Mouse (Mus musculus) lung, adult 2 months (tissue): ENCODE measurements around the gene Pspc1.

Experiments
- CTCF ChIP-seq: fragments of 200-500 bp; IDR thresholded peaks from 2 replicates; pipeline ENCODE4 v1.5.1; 2011; ENCODE audit warnings: mild to moderate bottlenecking, low read length, control low read depth; ENCODE audit not compliant: insufficient read depth
- POLR2A ChIP-seq: fragments of 200-500 bp; IDR thresholded peaks from 2 replicates; pipeline ENCODE4 v1.6.1; 2011; ENCODE audit warnings: low read depth, mild to moderate bottlenecking, control low read depth, low read length, borderline replicate concordance; ENCODE audit errors: extremely low read depth

GRCm38 (mm10) chr14:56778200-56778932 is at the start of gene Pspc1:
- TF ChIP-seq POLR2A (peak; percentile 94; the same call in 1 of the 2 replicates), CTCF (no peak)
